Mouse (Mus musculus): Measurements from ENCODE around the gene Banp.

DNA sequence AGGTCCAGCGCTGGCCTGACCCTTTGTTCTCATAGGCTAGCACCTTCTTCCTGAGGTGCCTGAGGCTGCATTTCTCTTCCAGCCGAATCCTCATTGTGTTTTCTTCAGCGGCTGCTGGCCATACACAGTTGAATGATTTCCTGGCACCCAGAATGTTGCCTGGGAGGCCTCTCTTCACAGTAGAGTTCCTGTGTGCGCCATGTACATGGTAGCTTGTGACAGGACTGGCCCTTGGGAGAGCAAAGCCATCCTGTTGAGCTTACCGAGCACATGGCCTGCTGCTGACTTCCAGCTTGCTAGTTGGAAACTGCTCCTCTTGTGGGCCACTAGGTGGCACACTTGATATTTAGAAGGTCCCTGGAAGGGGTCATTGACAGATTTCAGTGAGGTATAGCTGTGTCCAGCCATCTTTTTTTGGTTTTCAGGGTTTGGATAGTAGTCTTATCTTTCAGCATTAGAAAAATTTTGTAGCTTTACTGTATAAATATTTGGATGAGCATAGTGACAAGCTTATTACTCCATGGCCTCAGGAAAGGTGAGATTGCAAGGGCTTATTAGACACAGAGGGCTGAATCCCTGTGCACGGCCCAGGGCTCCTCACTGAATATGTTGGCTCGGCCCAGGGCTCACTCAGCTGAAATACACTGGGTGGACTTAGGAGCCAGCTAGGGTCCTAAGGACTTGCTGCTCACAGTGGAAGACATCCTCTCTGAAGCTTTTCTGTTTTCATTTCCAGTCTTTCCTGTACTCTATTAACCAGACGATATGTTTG is 28.5 kb downstream of the Banp start:
- peak; percentile 52 to 89; a peak in 3 of 4 replicates for TF ChIP-seq CTCF (conservative IDR thresholded peaks at IDR 0.05 in 1 of 2, IDR thresholded peaks at IDR 0.05 in 1 of 2; ENCODE audit: low read depth in 2 of 2, low read length in 2 of 2)
- no peak for TF ChIP-seq USF1 (IDR thresholded peaks at IDR 0.05; ENCODE audit: low read depth, low read length)
- TF ChIP-seq ZKSCAN1 (IDR thresholded peaks at IDR 0.05; ENCODE audit: borderline replicate concordance, low read depth, low read length), result no peak
- no peak for TF ChIP-seq BHLHE40 (IDR thresholded peaks at IDR 0.05; ENCODE audit: low read depth, low read length)
- no peak for TF ChIP-seq POLR2A (IDR thresholded peaks at IDR 0.05; ENCODE audit: low read depth, low read length)
- TF ChIP-seq EP300 (IDR thresholded peaks at IDR 0.05; ENCODE audit: low read length), result no peak
- no peak for TF ChIP-seq ZC3H11A (IDR thresholded peaks at IDR 0.05; ENCODE audit: low read depth, low read length)
- TF ChIP-seq MEF2A (IDR thresholded peaks at IDR 0.05; ENCODE audit: borderline replicate concordance, low read depth, low read length), result no peak
- TF ChIP-seq E2F4 (IDR thresholded peaks at IDR 0.05; ENCODE audit: insufficient replicate concordance, low read depth, low read length), result no peak
- TF ChIP-seq SIN3A (IDR thresholded peaks at IDR 0.05; ENCODE audit: low read length), result no peak
- no peak for TF ChIP-seq HCFC1 (IDR thresholded peaks at IDR 0.05; ENCODE audit: low read depth, low read length)
- no peak for TF ChIP-seq NELFE (IDR thresholded peaks at IDR 0.05; ENCODE audit: low read depth, low read length)
